Mouse (Mus musculus) monocyte, adult 5-6 weeks (primary cell): ENCODE data around the gene Dido1. TPM values are rescaled to one million over a fixed set of nuclear protein-coding genes. Genes with fewer than 3 reads are reported as not detected.

ENCODE experiments used
- ATAC-seq: fragments of 153-309, 156-312 bp; replicated peaks from 2 replicates; pipeline ENCODE4 v1.8.0; 2017; ENCODE audit warnings: mild to moderate bottlenecking; ENCODE audit not compliant: low TSS enrichment, insufficient number of reproducible peaks, severe bottlenecking, poor library complexity, low FRiP score
- total RNA-seq: library from RNA; stranded (forward); fragments of 200-1000, 200-491, 200-594 nt; gene quantifications from 3 replicates; pipeline ENCODE4 v1.2.3, GENCODE M21; 2017

Dido1 gene
- total RNA-seq = 58.9 to 107 TPM (median 65.1 TPM) in 3 replicates

- ATAC-seq = peak; percentile 93
These were observed at the start of gene Dido1, which contains the start of gene Gid8 for GRCm38 (mm10) chr2:180709923-180710272. Gene Dido1, minus strand, starts transcription at chr2:180709999. Gene Gid8, plus strand, starts transcription at chr2:180710117.

GRCm38 (mm10) chr2:180758513-180759263 is 48.9 kb upstream of the Dido1 start:
- no peak for ATAC-seq

GRCm38 (mm10) chr2:180756786-180757185 is 47.0 kb upstream of the Dido1 start:
- no peak for ATAC-seq

- no peak for ATAC-seq
These were observed 46.1 kb upstream of the Dido1 start for GRCm38 (mm10) chr2:180755896-180756295.

GRCm38 (mm10) chr2:180754976-180755688 is 45.3 kb upstream of the Dido1 start:
- ATAC-seq = no peak

- no peak for ATAC-seq
These were observed 39.1 kb upstream of the Dido1 start for GRCm38 (mm10) chr2:180748904-180749303.

GRCm38 (mm10) chr2:180746569-180747192 is 36.9 kb upstream of the Dido1 start:
- no peak for ATAC-seq

- peak; percentile 97 for ATAC-seq
These were observed 35.6 kb upstream of the Dido1 start for GRCm38 (mm10) chr2:180745248-180745927.

GRCm38 (mm10) chr2:180743321-180743720 is 33.5 kb upstream of the Dido1 start:
- no peak for ATAC-seq

- ATAC-seq = no peak
These were observed 33.0 kb upstream of the Dido1 start for GRCm38 (mm10) chr2:180742820-180743219.

GRCm38 (mm10) chr2:180741421-180741820 is 31.6 kb upstream of the Dido1 start:
- no peak for ATAC-seq

- ATAC-seq = no peak
These were observed 30.6 kb upstream of the Dido1 start for GRCm38 (mm10) chr2:180740349-180740748.

GRCm38 (mm10) chr2:180737984-180738383 is 28.2 kb upstream of the Dido1 start:
- ATAC-seq = no peak

GRCm38 (mm10) chr2:180735232-180735631 is 25.4 kb upstream of the Dido1 start:
- ATAC-seq = no peak

- no peak for ATAC-seq
These were observed 22.2 kb upstream of the Dido1 start for GRCm38 (mm10) chr2:180731984-180732383.

GRCm38 (mm10) chr2:180731036-180731435 is 21.2 kb upstream of the Dido1 start:
- no peak for ATAC-seq

- no peak for ATAC-seq
These were observed 17.8 kb upstream of the Dido1 start for GRCm38 (mm10) chr2:180727613-180728021.

- peak; percentile 80 for ATAC-seq
These were observed 17.1 kb upstream of the Dido1 start for GRCm38 (mm10) chr2:180726658-180727442.
